ENCODE assay signal across 24 mouse cellular contexts in the genomic region with DNA sequence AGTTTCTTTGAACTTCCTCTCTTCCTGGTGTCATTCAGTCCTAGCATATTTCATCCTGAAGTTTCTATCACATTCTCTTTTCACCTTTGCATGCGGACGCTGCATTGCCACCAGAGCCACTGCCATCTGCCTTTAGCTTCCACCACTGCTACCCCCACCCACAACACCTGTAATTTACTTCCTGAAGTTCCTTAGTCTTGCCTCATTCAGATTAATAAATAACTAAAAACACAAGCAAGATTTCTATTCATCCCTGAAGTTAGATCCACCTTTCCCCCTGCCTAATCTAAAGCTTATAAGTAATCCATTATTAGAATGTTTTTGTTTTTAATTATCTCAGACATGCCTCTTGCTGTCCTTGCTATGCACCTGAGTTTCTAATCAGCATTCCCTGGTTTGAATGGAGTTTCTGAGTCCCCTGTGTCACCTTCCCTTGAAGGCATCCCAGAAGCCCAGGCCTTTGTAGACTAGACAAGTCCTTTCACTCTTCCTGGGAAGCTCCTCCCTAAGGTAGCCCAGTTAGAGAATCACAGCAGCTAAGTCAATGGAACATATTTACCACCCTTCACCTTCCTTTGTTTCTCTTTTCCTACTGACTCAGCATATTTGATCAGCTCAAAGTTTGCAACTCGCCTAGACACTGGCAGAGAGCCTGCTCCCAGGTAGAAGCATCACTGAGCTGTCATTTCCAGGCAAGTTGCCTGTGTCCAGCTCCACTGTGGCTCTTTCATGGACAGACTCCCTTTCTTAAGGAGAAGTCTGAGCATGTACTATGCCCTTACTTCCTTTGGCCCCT.
A peak's percentile ranks its signal among the peaks of the same experiment; 100 is the strongest.
DNase-seq lines count a peak whose midpoint lies in the region; ATAC-seq and TF ChIP-seq lines count a peak whose summit lies in the region.
"Had no signal": no experiment of that assay in that cellular context is flagged by ENCODE, and none has a peak within 500 bp of the region (broad histone marks: within the 10 kb centered on the region; RNA-seq: fewer than 3 reads in every experiment).

No protein-coding gene starts in this region.

- DNase-seq in kidney, postnatal 14 days: no peak
- DNase-seq in A20 (ENCODE audit: low read depth, low spot score) (peak; percentile 7), CH12.LX (ENCODE audit: extremely low read depth) (no peak)
- no peak for DNase-seq in midbrain, postnatal 0 days (ENCODE audit: low spot score)
- DNase-seq: adrenal gland, adult 8-10 months; adrenal gland, postnatal 25 days; cerebellum, adult 18-20 months; cerebellum, adult 9-10 months; cerebellum, postnatal 14 days; gastrocnemius, postnatal 25 days; heart, adult 18-20 months; heart, postnatal 10 days; heart, postnatal 36 days had no signal

- H3K27me3 ChIP-seq in kidney, embryonic 15.5 days: no peaks in the 10 kb centered on the region
- H3K27me3 ChIP-seq in CH12.LX (replicated peaks): no peaks in the 10 kb centered on the region
- H3K27me3 ChIP-seq in midbrain, postnatal 0 days (ENCODE audit: insufficient read depth, low read length): no peaks in the 10 kb centered on the region
- H3K27me3 ChIP-seq: forebrain, embryonic 13.5 days; heart, embryonic 12.5 days; heart, embryonic 15.5 days; hindbrain, embryonic 13.5 days had no signal

- H3K4me3 ChIP-seq in kidney, embryonic 15.5 days (replicated peaks): no peak overlapping the region
- H3K4me3 ChIP-seq in CH12.LX (replicated peaks in 1 of 3; ENCODE audit: low read depth in 2 of 3, low read length in 2 of 3, poor library complexity in 1 of 3): no peak overlapping the region
- no peak overlapping the region for H3K4me3 ChIP-seq in midbrain, postnatal 0 days (ENCODE audit: low read depth, low read length)
- H3K4me3 ChIP-seq: forebrain, embryonic 10.5 days; forebrain, embryonic 13.5 days; heart, embryonic 12.5 days; heart, embryonic 15.5 days; hindbrain, embryonic 10.5 days; hindbrain, embryonic 13.5 days had no signal

- H3K9me3 ChIP-seq in kidney, embryonic 15.5 days (replicated peaks): no peaks in the 10 kb centered on the region; the same call in 1 of the 2 replicates
- no peaks in the 10 kb centered on the region for H3K9me3 ChIP-seq in CH12.LX (replicated peaks; ENCODE audit: low read length)
- no peaks in the 10 kb centered on the region for H3K9me3 ChIP-seq in midbrain, postnatal 0 days (ENCODE audit: low read length)
- H3K9me3 ChIP-seq: forebrain, embryonic 10.5 days; forebrain, embryonic 13.5 days; heart, embryonic 12.5 days; heart, embryonic 15.5 days; hindbrain, embryonic 10.5 days; hindbrain, embryonic 13.5 days had no signal

- ATAC-seq in kidney, embryonic 15.5 days (replicated peaks; ENCODE audit: low FRiP score): peak; percentile 90
- no peak for ATAC-seq in midbrain, postnatal 0 days (ENCODE audit: low FRiP score)
- no peak for ATAC-seq in CD4-positive, CD25-positive, alpha-beta regulatory T cell, adult 4 months
- ATAC-seq: activated CD4-positive, CD25-positive, alpha-beta regulatory T cell, adult 4 months; forebrain, embryonic 13.5 days; forebrain, embryonic 16.5 days; hindbrain, embryonic 16.5 days had no signal

- no peak for TF ChIP-seq RAD21 in CH12.LX (IDR thresholded peaks at IDR 0.05; ENCODE audit: low read depth, low read length)

- 57% methylated on average over 3 of the region's 3 CpGs for WGBS in kidney, embryonic 15.5 days
- WGBS in midbrain, postnatal 0 days: 93% methylated on average over 3 of the region's 3 CpGs

- no peak overlapping the region for H3K9ac ChIP-seq in kidney, embryonic 15.5 days
- no peak overlapping the region for H3K9ac ChIP-seq in CH12.LX (ENCODE audit: insufficient read depth, low read depth)
- no peak overlapping the region for H3K9ac ChIP-seq in midbrain, postnatal 0 days (replicated peaks; ENCODE audit: low read length, poor library complexity, severe bottlenecking)
- H3K9ac ChIP-seq: forebrain, embryonic 13.5 days; heart, embryonic 12.5 days; heart, embryonic 15.5 days; hindbrain, embryonic 13.5 days had no signal

- H3K36me3 ChIP-seq in kidney, embryonic 15.5 days: no peaks in the 10 kb centered on the region
- H3K36me3 ChIP-seq in CH12.LX (replicated peaks in 1 of 2; ENCODE audit: control insufficient read depth in 1 of 2, insufficient read depth in 1 of 2, low read length in 1 of 2): no peaks in the 10 kb centered on the region
- H3K36me3 ChIP-seq in midbrain, postnatal 0 days (ENCODE audit: insufficient read depth, low read length): no peaks in the 10 kb centered on the region
- H3K36me3 ChIP-seq: forebrain, embryonic 10.5 days; heart, embryonic 12.5 days; heart, embryonic 15.5 days; hindbrain, embryonic 10.5 days; hindbrain, embryonic 13.5 days had no signal

- in situ Hi-C loops in CH12.LX (cut with MboI; ENCODE audit: low pct_ligation_motif_present, low pct_unique_long_range_greater_than_20kb, low sequenced_read_pairs): no loop called here

- TF ChIP-seq POLR2A in CH12.LX (IDR thresholded peaks at IDR 0.05; ENCODE audit: low read depth, low read length): no peak

- TF ChIP-seq EP300 in CH12.LX (IDR thresholded peaks at IDR 0.05; ENCODE audit: low read length): no peak

- no peaks in the 10 kb centered on the region for H3K79me2 ChIP-seq in CH12.LX (replicated peaks; ENCODE audit: control insufficient read depth, extremely low read depth, insufficient read depth, poor library complexity, severe bottlenecking)

- no peak overlapping the region for H3K4me2 ChIP-seq in kidney, embryonic 15.5 days
- no peak overlapping the region for H3K4me2 ChIP-seq in CH12.LX (ENCODE audit: insufficient read depth, low read depth, poor library complexity, severe bottlenecking)
- H3K4me2 ChIP-seq in midbrain, postnatal 0 days (ENCODE audit: low read depth, low read length, poor library complexity, severe bottlenecking): no peak overlapping the region
- H3K4me2 ChIP-seq: forebrain, embryonic 13.5 days; heart, embryonic 12.5 days; heart, embryonic 15.5 days; hindbrain, embryonic 13.5 days had no signal

- peak overlapping the region; percentile 63 for H3K27ac ChIP-seq in kidney, embryonic 15.5 days
- H3K27ac ChIP-seq in CH12.LX (ENCODE audit: insufficient read depth, low read depth): no peak overlapping the region
- H3K27ac ChIP-seq in midbrain, postnatal 0 days (ENCODE audit: low read depth, low read length): no peak overlapping the region
- H3K27ac ChIP-seq: forebrain, embryonic 10.5 days; forebrain, embryonic 13.5 days; heart, embryonic 15.5 days; hindbrain, embryonic 10.5 days; hindbrain, embryonic 13.5 days had no signal

- H3K4me1 ChIP-seq in kidney, embryonic 15.5 days: no peaks in the 10 kb centered on the region
- peaks cover 4 to 33% of the 10 kb centered on the region in 2 experiments; a peak in 3 of 4 replicates for H3K4me1 ChIP-seq in CH12.LX (ENCODE audit: control insufficient read depth in 1 of 2, insufficient read depth in 2 of 2)
- no peaks in the 10 kb centered on the region for H3K4me1 ChIP-seq in midbrain, postnatal 0 days (ENCODE audit: insufficient read depth, low read length)
- H3K4me1 ChIP-seq: forebrain, embryonic 10.5 days; forebrain, embryonic 13.5 days; heart, embryonic 12.5 days; heart, embryonic 15.5 days; hindbrain, embryonic 10.5 days; hindbrain, embryonic 13.5 days had no signal

- no peak for TF ChIP-seq CTCF in CH12.LX (conservative IDR thresholded peaks at IDR 0.05 in 1 of 2, IDR thresholded peaks at IDR 0.05 in 1 of 2; ENCODE audit: low read depth in 2 of 2, low read length in 2 of 2)
- TF ChIP-seq CTCF in midbrain, postnatal 0 days (IDR thresholded peaks at IDR 0.05): no peak

- dilution Hi-C loops in CH12.LX (cut with MboI; ENCODE audit: extremely low pct_ligation_motif_present, extremely low pct_unique_long_range_greater_than_20kb, low sequenced_read_pairs): no loop called here

TF ChIP-seq in CH12.LX, 34 proteins besides CTCF, POLR2A, EP300 and RAD21:
- TF ChIP-seq MAFK (IDR thresholded peaks at IDR 0.05; ENCODE audit: insufficient replicate concordance, low read length): peak; percentile 84
- TF ChIP-seq USF2 (conservative IDR thresholded peaks at IDR 0.05; ENCODE audit: low read depth, low read length): no peak
- TF ChIP-seq PAX5 (IDR thresholded peaks at IDR 0.05; ENCODE audit: low read length): no peak
- no peak for TF ChIP-seq BHLHE40 (IDR thresholded peaks at IDR 0.05; ENCODE audit: low read depth, low read length)
